Mouse (Mus musculus): ENCODE results near the gene Kdm5a. TPM values are rescaled to one million over a fixed set of nuclear protein-coding genes. Genes with fewer than 3 reads are reported as not detected.

Gene Kdm5a
- 7.5 TPM for polyA plus RNA-seq (2012; fragmentation: generic; extraction: Trizol)

DNA sequence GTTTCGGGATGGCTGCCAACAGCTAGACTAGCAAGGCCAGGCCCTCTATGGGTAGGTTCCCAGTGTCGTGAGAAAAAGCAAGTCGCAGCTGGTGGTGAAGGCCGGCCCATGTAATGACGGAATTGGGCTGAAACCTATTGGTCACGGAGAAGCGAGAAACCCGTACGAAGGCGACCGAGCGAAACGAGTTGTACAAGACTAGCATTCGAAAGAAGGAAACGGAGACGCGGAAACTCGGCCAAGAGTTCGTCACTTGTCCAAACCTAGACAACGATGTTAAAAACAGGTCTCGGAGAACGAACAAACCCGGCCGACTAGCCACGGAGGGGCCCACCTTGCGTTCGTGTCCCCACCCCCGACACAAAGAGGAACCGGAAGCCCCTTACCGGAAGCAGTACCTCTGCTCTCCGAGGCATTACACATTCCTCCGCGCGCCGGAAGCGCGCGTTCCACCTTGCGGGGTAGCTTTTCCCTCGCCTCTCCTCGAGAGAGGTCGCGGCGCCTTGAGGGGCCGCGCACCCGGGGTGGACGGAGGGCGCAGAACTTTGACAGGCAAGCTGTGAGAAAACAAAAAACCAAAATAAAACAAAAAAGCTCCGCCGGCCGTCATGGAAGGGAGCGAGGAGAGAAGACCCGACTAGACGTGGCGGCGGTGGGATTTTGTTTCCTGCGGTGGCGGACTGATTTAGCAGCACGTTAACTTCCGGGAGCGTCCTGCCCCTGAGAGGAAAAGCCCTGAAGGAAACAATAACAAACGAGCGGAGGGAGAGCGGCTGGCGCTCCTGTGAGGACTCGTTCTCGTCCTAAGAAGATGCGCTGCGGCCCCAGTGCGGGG is at the start of gene Kdm5a, which contains the start of gene Ccdc77:
TSS of gene Kdm5a (plus strand) at position 437 of the 835 bp plus-strand sequence.
TSS of gene Ccdc77 (minus strand) at position 687 of the 835 bp plus-strand sequence.
- Histone ChIP-seq H3K27me3 (ENCODE audit: control insufficient read depth, insufficient read depth, insufficient read length) (no peaks in the 10 kb centered on the region), H3K36me3 (ENCODE audit: control insufficient read depth, insufficient read depth) (peaks cover 3% of the 10 kb centered on the region), H3K79me2 (ENCODE audit: control insufficient read depth, insufficient read depth) (peaks cover 30% of the 10 kb centered on the region), H3K4me2 (ENCODE audit: low read depth) (peak within 1 kb of the TSS; percentile 91), H3ac (ENCODE audit: control insufficient read depth, insufficient read length) (peak within 1 kb of the TSS; percentile 68), H3K4me3 (peak within 1 kb of the TSS; percentile 96)
- TF ChIP-seq POLR2AphosphoS2 (IDR thresholded peaks at IDR 0.05; ENCODE audit: insufficient read length, low read depth) (peak; percentile 85), E2F4 (IDR thresholded peaks at IDR 0.05; ENCODE audit: insufficient read depth) (no peak), CEBPB (IDR thresholded peaks at IDR 0.05; ENCODE audit: insufficient read depth, poor library complexity, severe bottlenecking) (0 out of 2 replicates have a peak, but pooled peaks have one; percentile 11), MYOD1 (IDR thresholded peaks at IDR 0.05; ENCODE audit: control insufficient read depth in 1 of 3, insufficient read length in 2 of 3, low read depth in 2 of 3) (peak in 1 of 3 experiments; percentile 25), TCF3 (IDR thresholded peaks at IDR 0.05; ENCODE audit: insufficient read length, low read depth) (no peak), SRF (IDR thresholded peaks at IDR 0.05; ENCODE audit: control insufficient read depth, insufficient read length, low read depth) (no peak), MAX (IDR thresholded peaks at IDR 0.05; ENCODE audit: low read depth) (no peak), POLR2A (IDR thresholded peaks at IDR 0.05; ENCODE audit: insufficient read length, low read depth) (peak; percentile 70), MYOG (IDR thresholded peaks at IDR 0.05; ENCODE audit: control insufficient read depth in 1 of 3, insufficient read depth in 1 of 3, insufficient read length in 2 of 3, low read depth in 2 of 3) (peak in 1 of 3 experiments; percentile 43), TCF12 (IDR thresholded peaks at IDR 0.05; ENCODE audit: insufficient read depth, poor library complexity, severe bottlenecking) (no peak), REST (IDR thresholded peaks at IDR 0.05; ENCODE audit: insufficient read depth, insufficient read length) (no peak), USF1 (IDR thresholded peaks at IDR 0.05; ENCODE audit: low read depth) (no peak)

DNA sequence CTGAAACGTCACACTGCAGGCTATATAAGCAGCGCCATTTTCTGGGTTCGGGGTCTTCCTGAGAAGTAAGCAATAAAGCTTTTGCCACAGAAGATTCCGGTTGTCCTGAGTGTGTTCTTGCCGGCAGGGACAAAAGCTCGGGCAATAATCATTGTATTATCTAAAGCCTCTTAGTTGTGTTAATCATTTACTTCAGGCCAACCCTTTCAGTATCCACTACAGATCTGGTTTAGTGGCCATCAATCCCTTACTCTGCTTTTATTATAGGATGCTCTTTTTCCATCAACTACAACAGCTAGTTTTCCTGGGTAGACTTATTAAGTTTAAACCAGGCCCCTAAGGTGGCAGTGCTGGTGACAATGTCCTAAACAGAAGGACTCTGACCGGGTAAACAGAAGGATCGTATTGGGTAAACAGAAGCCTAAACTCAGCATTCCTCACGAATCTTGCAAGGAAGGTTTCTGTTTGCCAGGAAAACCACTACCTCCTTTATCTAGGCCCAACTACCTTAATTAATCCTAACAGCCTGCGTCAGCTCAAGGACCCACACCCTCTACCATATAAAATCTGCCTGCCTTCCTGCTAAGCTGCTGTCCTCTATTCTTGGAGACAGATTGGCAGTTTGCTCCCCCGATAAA is 45.5 kb upstream of the Kdm5a start:
- TF ChIP-seq MYOG (IDR thresholded peaks at IDR 0.05; ENCODE audit: control insufficient read depth in 1 of 3, insufficient read depth in 1 of 3, insufficient read length in 2 of 3, low read depth in 2 of 3) (no peak), POLR2A (IDR thresholded peaks at IDR 0.05; ENCODE audit: insufficient read length, low read depth) (no peak), SRF (IDR thresholded peaks at IDR 0.05; ENCODE audit: control insufficient read depth, insufficient read length, low read depth) (no peak), MAX (IDR thresholded peaks at IDR 0.05; ENCODE audit: low read depth) (no peak), TCF12 (IDR thresholded peaks at IDR 0.05; ENCODE audit: insufficient read depth, poor library complexity, severe bottlenecking) (no peak), CEBPB (IDR thresholded peaks at IDR 0.05; ENCODE audit: insufficient read depth, poor library complexity, severe bottlenecking) (no peak), USF1 (IDR thresholded peaks at IDR 0.05; ENCODE audit: low read depth) (no peak), POLR2AphosphoS2 (IDR thresholded peaks at IDR 0.05; ENCODE audit: insufficient read length, low read depth) (no peak), TCF3 (IDR thresholded peaks at IDR 0.05; ENCODE audit: insufficient read length, low read depth) (no peak), MYOD1 (IDR thresholded peaks at IDR 0.05; ENCODE audit: control insufficient read depth in 1 of 3, insufficient read length in 2 of 3, low read depth in 2 of 3) (no peak), REST (IDR thresholded peaks at IDR 0.05; ENCODE audit: insufficient read depth, insufficient read length) (no peak), E2F4 (IDR thresholded peaks at IDR 0.05; ENCODE audit: insufficient read depth) (no peak)
- Histone ChIP-seq H3K27me3 (ENCODE audit: control insufficient read depth, insufficient read depth, insufficient read length) (peaks cover 5% of the 10 kb centered on the region), H3K79me2 (ENCODE audit: control insufficient read depth, insufficient read depth) (no peaks in the 10 kb centered on the region), H3K4me2 (ENCODE audit: low read depth) (no peak overlapping the region), H3K4me3 (no peak overlapping the region), H3ac (ENCODE audit: control insufficient read depth, insufficient read length) (no peak overlapping the region), H3K36me3 (ENCODE audit: control insufficient read depth, insufficient read depth) (no peaks in the 10 kb centered on the region)

DNA sequence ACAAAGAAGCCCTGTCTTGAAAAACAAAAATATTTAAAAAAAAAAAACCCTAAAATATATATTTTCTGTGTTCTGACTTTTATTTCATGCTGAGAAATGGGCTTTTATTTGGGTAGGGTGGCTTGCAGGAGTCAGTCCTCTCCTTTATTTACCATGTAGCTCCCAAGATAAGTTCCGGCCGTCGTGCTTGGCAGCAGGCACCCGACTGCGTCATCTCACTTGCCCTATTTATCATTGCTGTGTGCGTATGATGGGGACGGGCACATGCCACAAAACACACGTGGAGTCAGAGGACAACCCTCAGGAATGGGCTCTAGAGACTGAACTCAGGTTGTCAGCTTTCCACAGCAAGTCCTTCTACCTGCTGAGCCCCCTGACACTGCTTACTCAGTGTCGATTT is 44.8 kb upstream of the Kdm5a start:
- Histone ChIP-seq H3ac (ENCODE audit: control insufficient read depth, insufficient read length) (no peak overlapping the region), H3K27me3 (ENCODE audit: control insufficient read depth, insufficient read depth, insufficient read length) (peaks cover 5% of the 10 kb centered on the region), H3K4me3 (no peak overlapping the region), H3K36me3 (ENCODE audit: control insufficient read depth, insufficient read depth) (no peaks in the 10 kb centered on the region), H3K79me2 (ENCODE audit: control insufficient read depth, insufficient read depth) (no peaks in the 10 kb centered on the region), H3K4me2 (ENCODE audit: low read depth) (no peak overlapping the region)
- TF ChIP-seq POLR2AphosphoS2 (IDR thresholded peaks at IDR 0.05; ENCODE audit: insufficient read length, low read depth) (no peak), TCF12 (IDR thresholded peaks at IDR 0.05; ENCODE audit: insufficient read depth, poor library complexity, severe bottlenecking) (no peak), SRF (IDR thresholded peaks at IDR 0.05; ENCODE audit: control insufficient read depth, insufficient read length, low read depth) (no peak), POLR2A (IDR thresholded peaks at IDR 0.05; ENCODE audit: insufficient read length, low read depth) (no peak), MYOG (IDR thresholded peaks at IDR 0.05; ENCODE audit: control insufficient read depth in 1 of 3, insufficient read depth in 1 of 3, insufficient read length in 2 of 3, low read depth in 2 of 3) (no peak), MAX (IDR thresholded peaks at IDR 0.05; ENCODE audit: low read depth) (no peak), MYOD1 (IDR thresholded peaks at IDR 0.05; ENCODE audit: control insufficient read depth in 1 of 3, insufficient read length in 2 of 3, low read depth in 2 of 3) (no peak)

DNA sequence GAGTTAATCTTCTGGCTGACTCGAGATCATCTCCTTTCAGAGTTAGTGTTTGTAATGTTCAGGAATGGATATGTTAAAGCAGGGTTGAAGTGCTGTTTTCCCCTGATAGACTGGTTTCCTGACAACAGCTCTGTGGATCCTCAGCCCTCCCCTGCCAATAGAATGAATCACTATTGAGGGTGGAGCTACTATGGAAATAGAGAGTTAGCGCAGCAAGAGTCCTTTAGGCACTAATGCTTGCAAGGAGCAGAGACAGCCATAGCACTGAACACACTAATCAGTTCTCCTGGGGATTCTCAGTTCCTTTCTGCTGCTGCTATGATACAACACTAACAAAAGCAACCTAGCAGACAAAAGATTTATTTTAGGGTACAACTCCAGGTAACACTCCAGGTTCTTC is 43.6 kb upstream of the Kdm5a start:
- TF ChIP-seq MAX (IDR thresholded peaks at IDR 0.05; ENCODE audit: low read depth): no peak
- TF ChIP-seq MYOD1 (IDR thresholded peaks at IDR 0.05; ENCODE audit: control insufficient read depth in 1 of 3, insufficient read length in 2 of 3, low read depth in 2 of 3): no peak
- no peak for TF ChIP-seq POLR2A (IDR thresholded peaks at IDR 0.05; ENCODE audit: insufficient read length, low read depth)
- TF ChIP-seq CEBPB (IDR thresholded peaks at IDR 0.05; ENCODE audit: insufficient read depth, poor library complexity, severe bottlenecking): no peak
- no peak for TF ChIP-seq MYOG (IDR thresholded peaks at IDR 0.05; ENCODE audit: control insufficient read depth in 1 of 3, insufficient read depth in 1 of 3, insufficient read length in 2 of 3, low read depth in 2 of 3)
- TF ChIP-seq E2F4 (IDR thresholded peaks at IDR 0.05; ENCODE audit: insufficient read depth): no peak
- TF ChIP-seq REST (IDR thresholded peaks at IDR 0.05; ENCODE audit: insufficient read depth, insufficient read length): no peak
- no peak for TF ChIP-seq SRF (IDR thresholded peaks at IDR 0.05; ENCODE audit: control insufficient read depth, insufficient read length, low read depth)
- TF ChIP-seq POLR2AphosphoS2 (IDR thresholded peaks at IDR 0.05; ENCODE audit: insufficient read length, low read depth): no peak
- TF ChIP-seq USF1 (IDR thresholded peaks at IDR 0.05; ENCODE audit: low read depth): no peak
- no peak for TF ChIP-seq TCF3 (IDR thresholded peaks at IDR 0.05; ENCODE audit: insufficient read length, low read depth)
- no peak for TF ChIP-seq TCF12 (IDR thresholded peaks at IDR 0.05; ENCODE audit: insufficient read depth, poor library complexity, severe bottlenecking)
- H3K4me2 ChIP-seq (ENCODE audit: low read depth): no peak overlapping the region
- no peaks in the 10 kb centered on the region for H3K79me2 ChIP-seq (ENCODE audit: control insufficient read depth, insufficient read depth)
- no peak overlapping the region for H3K4me3 ChIP-seq
- H3K27me3 ChIP-seq (ENCODE audit: control insufficient read depth, insufficient read depth, insufficient read length): peaks cover 3% of the 10 kb centered on the region
- no peak overlapping the region for H3ac ChIP-seq (ENCODE audit: control insufficient read depth, insufficient read length)
- H3K36me3 ChIP-seq (ENCODE audit: control insufficient read depth, insufficient read depth): no peaks in the 10 kb centered on the region
